Mouse (Mus musculus): Measurements from ENCODE around the gene Txn2. TPM values are rescaled to one million over a fixed set of nuclear protein-coding genes. Genes with fewer than 3 reads are reported as not detected.
"Not testable (repeated sequence)": the region's sequence is repeated elsewhere in the genome, so short reads cannot be mapped to it uniquely, and the experiment has no call there.

Gene Txn2
- polyA plus RNA-seq, 2 experiments = 121 to 199 TPM

DNA sequence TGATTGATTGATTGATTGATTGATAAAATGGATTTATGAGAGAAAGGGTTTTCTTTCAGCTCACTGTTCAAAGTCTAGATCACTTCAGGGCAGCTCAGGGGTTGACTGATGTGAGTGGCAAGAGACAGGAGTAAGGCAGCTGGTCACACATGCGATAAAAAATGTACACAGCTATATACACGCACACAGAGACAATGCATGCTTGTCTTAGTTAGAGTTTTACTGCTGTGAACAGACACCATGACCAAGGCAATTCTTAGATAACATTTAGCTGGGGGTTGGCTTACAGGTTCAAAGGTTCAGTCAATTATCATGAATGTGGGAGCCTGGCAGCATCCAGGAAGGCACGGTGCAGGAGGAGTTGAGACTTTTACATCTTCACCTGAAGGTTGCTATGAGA, 55.8 kb downstream of the Txn2 start:
- DNase-seq (ENCODE audit: low read depth in 3 of 3, low spot score in 3 of 3) = no peak
- WGBS (ENCODE audit: insufficient replicate concordance) = 64% methylated on average over 3 of the region's 3 CpGs
- H3K9me3 ChIP-seq (ENCODE audit: control insufficient read depth, low read length) = no peaks in the 10 kb centered on the region
- no peaks in the 10 kb centered on the region for H3K36me3 ChIP-seq (replicated peaks; ENCODE audit: control insufficient read depth, insufficient read depth, low read depth)
- no peak overlapping the region for H3K4me3 ChIP-seq (ENCODE audit: insufficient read depth in 1 of 2, low read depth in 2 of 2, low read length in 2 of 2)
- no peak for ATAC-seq (ENCODE audit: insufficient read depth)
- no peak for TF ChIP-seq CTCF (IDR thresholded peaks at IDR 0.05; ENCODE audit: low read depth)
- no peak for TF ChIP-seq EP300 (IDR thresholded peaks at IDR 0.05; ENCODE audit: low read depth)
- H3K4me1 ChIP-seq (replicated peaks; ENCODE audit: control insufficient read depth in 2 of 2, insufficient read depth in 2 of 2, low read length in 1 of 2) = peaks cover 0 to 11% of the 10 kb centered on the region in 2 experiments; a peak in 2 of 4 replicates
- H3K27ac ChIP-seq = no peak overlapping the region
- no peaks in the 10 kb centered on the region for H3K27me3 ChIP-seq (ENCODE audit: control insufficient read depth, insufficient read depth, low read length)
- no peak overlapping the region for H3K4me2 ChIP-seq (ENCODE audit: low read depth)
- H3K9ac ChIP-seq (replicated peaks) = no peak overlapping the region

DNA sequence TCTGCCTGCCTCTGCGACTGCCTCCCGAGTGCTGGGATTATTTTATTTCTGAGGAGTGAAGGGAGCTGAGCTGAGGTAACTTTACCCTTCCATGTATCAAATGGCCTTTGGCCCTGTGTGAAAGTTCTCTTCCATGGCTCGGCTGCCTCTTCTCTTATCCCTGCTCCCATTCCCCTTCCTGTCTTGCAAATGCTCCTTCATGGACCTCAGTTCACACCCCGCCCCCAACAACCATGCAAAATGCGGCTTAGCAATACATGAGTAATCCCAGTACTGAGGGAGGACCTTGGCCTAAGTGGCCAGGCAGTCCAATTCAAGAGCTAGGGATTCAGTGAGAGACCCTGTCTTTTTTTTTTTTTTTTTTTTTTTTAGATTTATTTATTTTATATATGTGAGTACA, 60.5 kb downstream of the Txn2 start:
- no peaks in the 10 kb centered on the region for H3K27me3 ChIP-seq (ENCODE audit: control insufficient read depth, insufficient read depth, low read length)
- TF ChIP-seq CTCF (IDR thresholded peaks at IDR 0.05; ENCODE audit: low read depth) (no peak), EP300 (IDR thresholded peaks at IDR 0.05; ENCODE audit: low read depth) (no peak)
- no peak for DNase-seq (ENCODE audit: low read depth in 3 of 3, low spot score in 3 of 3)
- no peak overlapping the region for H3K4me3 ChIP-seq (ENCODE audit: insufficient read depth in 1 of 2, low read depth in 2 of 2, low read length in 2 of 2)
- no peak overlapping the region for H3K27ac ChIP-seq
- H3K9ac ChIP-seq (replicated peaks) = no peak overlapping the region
- 73% methylated on average over 5 of the region's 5 CpGs for WGBS (ENCODE audit: insufficient replicate concordance)
- no peak for ATAC-seq (ENCODE audit: insufficient read depth)
- no peaks in the 10 kb centered on the region; a peak in 1 of 4 replicates for H3K4me1 ChIP-seq (replicated peaks; ENCODE audit: control insufficient read depth in 2 of 2, insufficient read depth in 2 of 2, low read length in 1 of 2)
- no peak overlapping the region for H3K4me2 ChIP-seq (ENCODE audit: low read depth)
- H3K36me3 ChIP-seq (replicated peaks; ENCODE audit: control insufficient read depth, insufficient read depth, low read depth) = no peaks in the 10 kb centered on the region
- H3K9me3 ChIP-seq (ENCODE audit: control insufficient read depth, low read length) = no peaks in the 10 kb centered on the region

DNA sequence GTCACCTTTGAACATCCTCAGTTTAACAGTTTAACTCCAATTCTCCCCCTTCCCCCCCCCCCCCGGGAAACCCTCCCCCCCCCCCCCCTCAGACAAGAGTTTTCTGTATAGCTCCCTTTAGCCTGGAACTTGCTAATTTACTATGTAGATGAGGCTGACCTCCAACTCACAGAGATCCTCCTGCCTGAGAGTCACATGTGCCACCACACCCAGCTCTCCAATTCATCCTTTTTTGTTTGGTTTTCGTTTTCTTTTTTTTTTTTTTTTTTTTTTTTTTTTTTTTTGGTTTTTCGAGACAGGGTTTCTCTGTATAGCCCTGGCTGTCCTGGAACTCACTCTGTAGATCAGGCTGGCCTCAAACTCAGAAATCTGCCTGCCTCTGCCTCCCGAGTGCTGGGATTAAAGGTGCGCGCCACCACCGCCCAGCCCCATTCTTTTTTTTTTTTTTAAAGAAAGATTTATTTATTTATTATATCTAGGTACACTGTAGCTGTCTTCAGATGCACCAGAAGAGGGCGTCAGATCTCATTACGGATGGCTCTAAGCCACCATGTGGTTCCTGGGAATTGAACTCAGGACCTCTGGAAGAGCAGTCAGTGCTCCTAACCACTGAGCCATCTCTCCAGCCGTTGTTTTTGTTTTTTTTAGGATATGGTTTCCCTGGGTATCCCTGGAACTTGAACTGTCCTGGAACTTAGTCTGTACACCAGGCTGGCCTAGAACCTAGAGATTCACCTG, 61.4 kb downstream of the Txn2 start:
- not testable (repeated sequence) for ATAC-seq (ENCODE audit: insufficient read depth); H3K27me3 ChIP-seq (ENCODE audit: control insufficient read depth, insufficient read depth, low read length); DNase-seq (ENCODE audit: low read depth in 3 of 3, low spot score in 3 of 3); H3K36me3 ChIP-seq (replicated peaks; ENCODE audit: control insufficient read depth, insufficient read depth, low read depth); H3K9ac ChIP-seq (replicated peaks); H3K4me2 ChIP-seq (ENCODE audit: low read depth); H3K9me3 ChIP-seq (ENCODE audit: control insufficient read depth, low read length); H3K27ac ChIP-seq; H3K4me1 ChIP-seq (replicated peaks; ENCODE audit: control insufficient read depth in 2 of 2, insufficient read depth in 2 of 2, low read length in 1 of 2); H3K4me3 ChIP-seq (ENCODE audit: insufficient read depth in 1 of 2, low read depth in 2 of 2, low read length in 2 of 2)
- WGBS (ENCODE audit: insufficient replicate concordance) = 60% methylated on average over 8 of the region's 10 CpGs

DNA sequence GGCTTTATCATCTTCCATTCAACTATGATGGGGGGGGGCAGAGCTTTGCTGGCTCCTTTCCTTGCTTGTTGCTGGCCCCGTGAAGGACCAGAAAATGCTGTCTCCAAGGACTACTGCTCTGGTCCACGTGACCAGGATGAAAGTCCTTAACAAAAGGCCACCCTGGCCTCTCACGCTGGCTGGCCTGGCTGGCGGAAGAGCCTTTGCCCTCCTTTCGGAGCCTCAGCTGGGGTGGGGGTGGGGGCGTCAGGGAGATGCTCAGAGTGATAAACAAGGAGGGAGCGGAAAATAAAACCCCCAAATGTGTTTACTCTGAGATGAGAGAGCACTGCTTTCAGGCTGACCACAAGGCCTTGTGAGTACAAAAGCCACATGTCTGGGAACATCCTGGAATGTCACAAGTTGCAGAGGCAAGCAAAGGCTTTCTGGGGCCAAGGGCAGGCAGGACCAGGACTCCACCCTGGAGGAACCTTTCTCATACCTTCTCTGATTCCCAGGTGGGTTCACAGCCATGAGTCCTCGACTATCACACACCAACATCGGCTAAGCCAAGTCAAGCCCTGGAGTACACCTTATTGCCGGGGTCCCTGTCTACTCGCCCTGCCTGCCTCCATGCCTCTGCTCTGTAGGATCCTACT, 62.1 kb downstream of the Txn2 start:
- H3K4me1 ChIP-seq (replicated peaks; ENCODE audit: control insufficient read depth in 2 of 2, insufficient read depth in 2 of 2, low read length in 1 of 2) = no peaks in the 10 kb centered on the region; a peak in 1 of 4 replicates
- no peak for DNase-seq (ENCODE audit: low read depth in 3 of 3, low spot score in 3 of 3)
- no peak overlapping the region for H3K27ac ChIP-seq
- H3K27me3 ChIP-seq (ENCODE audit: control insufficient read depth, insufficient read depth, low read length) = no peaks in the 10 kb centered on the region
- H3K36me3 ChIP-seq (replicated peaks; ENCODE audit: control insufficient read depth, insufficient read depth, low read depth) = no peaks in the 10 kb centered on the region
- no peak for ATAC-seq (ENCODE audit: insufficient read depth)
- no peak for TF ChIP-seq EP300 (IDR thresholded peaks at IDR 0.05; ENCODE audit: low read depth)
- no peak for TF ChIP-seq CTCF (IDR thresholded peaks at IDR 0.05; ENCODE audit: low read depth)
- 51% methylated on average over 11 of the region's 11 CpGs for WGBS (ENCODE audit: insufficient replicate concordance)
- H3K4me2 ChIP-seq (ENCODE audit: low read depth) = no peak overlapping the region
- H3K4me3 ChIP-seq (ENCODE audit: insufficient read depth in 1 of 2, low read depth in 2 of 2, low read length in 2 of 2) = no peak overlapping the region
- no peak overlapping the region for H3K9ac ChIP-seq (replicated peaks)
- H3K9me3 ChIP-seq (ENCODE audit: control insufficient read depth, low read length) = no peaks in the 10 kb centered on the region

Other genes with a start within 250 kb of the Txn2 start
- 0.02 TPM in 1 of 2 replicates, not detected in the other for gene Apol7e, start 230.1 kb downstream of the Txn2 start, polyA plus RNA-seq (2012; rRNA removed)
- not detected in 2 replicates for gene Apol7e, start 230.1 kb downstream of the Txn2 start, polyA plus RNA-seq (2014; fragmentation: Nextera tagmentation; extraction: Ambion mirVana)
- gene Apol9b, start 200.0 kb downstream of the Txn2 start, polyA plus RNA-seq (2012; rRNA removed) = 0.04 and 0.05 TPM in 2 replicates
- gene Apol9b, start 200.0 kb downstream of the Txn2 start, polyA plus RNA-seq (2014; fragmentation: Nextera tagmentation; extraction: Ambion mirVana) = 0.06 TPM in 1 of 2 replicates, not detected in the other
- gene Apol8, start 172.0 kb downstream of the Txn2 start, polyA plus RNA-seq (2012; rRNA removed) = 32.6 and 43.9 TPM in 2 replicates
- gene Apol8, start 172.0 kb downstream of the Txn2 start, polyA plus RNA-seq (2014; fragmentation: Nextera tagmentation; extraction: Ambion mirVana) = 12.7 and 13.5 TPM in 2 replicates
- 14.2 and 21.9 TPM in 2 replicates for gene Myh9, start 86.8 kb downstream of the Txn2 start, polyA plus RNA-seq (2012; rRNA removed)
- 21.3 and 23.1 TPM in 2 replicates for gene Myh9, start 86.8 kb downstream of the Txn2 start, polyA plus RNA-seq (2014; fragmentation: Nextera tagmentation; extraction: Ambion mirVana)
- gene Foxred2, start 27.7 kb upstream of the Txn2 start, polyA plus RNA-seq (2012; rRNA removed) = 1.2 and 1.3 TPM in 2 replicates
- gene Foxred2, start 27.7 kb upstream of the Txn2 start, polyA plus RNA-seq (2014; fragmentation: Nextera tagmentation; extraction: Ambion mirVana) = 1.3 and 1.4 TPM in 2 replicates
- 119 and 143 TPM in 2 replicates for gene Eif3d, start 41.8 kb upstream of the Txn2 start, polyA plus RNA-seq (2012; rRNA removed)
- 129 and 132 TPM in 2 replicates for gene Eif3d, start 41.8 kb upstream of the Txn2 start, polyA plus RNA-seq (2014; fragmentation: Nextera tagmentation; extraction: Ambion mirVana)
- gene Cacng2, start 191.0 kb upstream of the Txn2 start, polyA plus RNA-seq (2012; rRNA removed) = 0.01 TPM in 1 of 2 replicates, not detected in the other
- not detected in 2 replicates for gene Cacng2, start 191.0 kb upstream of the Txn2 start, polyA plus RNA-seq (2014; fragmentation: Nextera tagmentation; extraction: Ambion mirVana)
- 11.0 and 13.5 TPM in 2 replicates for gene Ift27, start 245.1 kb upstream of the Txn2 start, polyA plus RNA-seq (2012; rRNA removed)
- 37.8 and 40.8 TPM in 2 replicates for gene Ift27, start 245.1 kb upstream of the Txn2 start, polyA plus RNA-seq (2014; fragmentation: Nextera tagmentation; extraction: Ambion mirVana)

Measured in liver, embryonic 14.5 days (tissue).